Mouse (Mus musculus): ENCODE results near the gene Gata5. TPM values are rescaled to one million over a fixed set of nuclear protein-coding genes. Genes with fewer than 3 reads are reported as not detected.

Gene Gata5
- total RNA-seq, 4 experiments from 2014 or later, result not detected

Other genes starting within 250 kb of the Gata5 start
- 100 to 1,000 TPM in 3 of 4 experiments, 10 to 100 TPM in 1; 95.0 to 129 (median 126) TPM for gene Hrh3, start 230.2 kb downstream of the Gata5 start, total RNA-seq (2022)
- 10 to 100 TPM; 56.0 to 59.0 (median 58.3) TPM for gene Osbpl2, start 215.4 kb downstream of the Gata5 start, total RNA-seq (2022)
- gene Adrm1, start 163.2 kb downstream of the Gata5 start, total RNA-seq (2022), result 100 to 1,000 TPM; 107 to 109 (median 108) TPM
- 10 to 100 TPM in 1 of 4 experiments, 1 to 10 TPM in 3; 5.9 to 11.1 (median 7.3) TPM for gene Lama5, start 108.8 kb downstream of the Gata5 start, total RNA-seq (2022)
- 100 to 1,000 TPM; 616 to 845 (median 743) TPM for gene Rps21, start 77.3 kb downstream of the Gata5 start, total RNA-seq (2022)
- gene Cables2, start 61.2 kb downstream of the Gata5 start, total RNA-seq (2022), result 10 to 100 TPM; 27.2 to 31.6 (median 27.7) TPM
- gene Rbbp8nl, start 44.8 kb downstream of the Gata5 start, total RNA-seq (2022), result not detected
- gene Slco4a1, start 121.5 kb upstream of the Gata5 start, total RNA-seq (2022), result 1 to 10 TPM; 1.8 to 3.6 (median 2.9) TPM
- gene Ntsr1, start 165.3 kb upstream of the Gata5 start, total RNA-seq (2022), result 1 to 10 TPM; 6.4 to 9.2 (median 7.2) TPM
- gene Mrgbp, start 246.6 kb upstream of the Gata5 start, total RNA-seq (2022), result 10 to 100 TPM; 16.6 to 20.5 (median 18.4) TPM

Measured in left cerebral cortex, adult 8-10 months (tissue).